Mouse (Mus musculus): ENCODE data around the gene Zfp746. TPM values are rescaled to one million over a fixed set of nuclear protein-coding genes. Genes with fewer than 3 reads are reported as not detected.
A peak's percentile ranks its signal among the peaks of the same experiment; 100 is the strongest.

Zfp746 gene
- polyA plus RNA-seq, 1 experiment from 2014 or later: 3.9 TPM

DNA sequence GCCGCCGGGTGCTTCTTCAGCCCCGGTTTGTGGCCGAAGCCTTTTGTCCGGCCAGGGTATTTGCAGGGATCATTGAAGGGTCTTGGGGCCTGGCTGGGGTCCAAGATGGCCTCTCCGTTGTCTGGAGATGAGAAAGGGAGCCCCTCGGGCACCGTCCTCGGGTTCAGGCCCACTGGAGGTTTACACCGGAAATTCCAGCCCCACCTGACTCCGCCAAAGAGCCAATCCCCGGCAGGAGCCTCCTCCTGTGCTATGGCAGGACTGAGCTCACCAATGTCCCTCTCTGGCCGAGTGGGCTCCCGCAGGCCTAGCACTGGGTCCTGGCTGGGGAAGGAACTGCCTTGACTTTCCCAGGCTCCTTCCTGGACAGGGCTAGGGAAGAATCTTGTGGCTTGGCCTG, 21.9 kb downstream of the Zfp746 start:
- Histone ChIP-seq H3K4me2 (no peak overlapping the region), H3K4me1 (replicated peaks) (peaks cover 21% of the 10 kb centered on the region), H3K27ac (no peak overlapping the region), H3K27me3 (no peaks in the 10 kb centered on the region), H3K9ac (no peak overlapping the region), H3K4me3 (replicated peaks) (no peak overlapping the region), H3K36me3 (peaks cover 61% of the 10 kb centered on the region), H3K9me3 (replicated peaks) (no peaks in the 10 kb centered on the region)
- WGBS (ENCODE audit: insufficient replicate concordance): 80% methylated on average over 14 of the region's 14 CpGs
- DNase-seq: no peak
- no peak for ATAC-seq (ENCODE audit: low read depth)

GRCm38 (mm10) chr6:48063940-48064339, 22.5 kb downstream of the Zfp746 start:
- WGBS (ENCODE audit: insufficient replicate concordance): 89% methylated on average over 28 of the region's 28 CpGs
- H3K4me3 ChIP-seq (replicated peaks): no peak overlapping the region
- no peak overlapping the region for H3K27ac ChIP-seq
- no peaks in the 10 kb centered on the region for H3K27me3 ChIP-seq
- H3K9ac ChIP-seq: no peak overlapping the region
- no peaks in the 10 kb centered on the region for H3K9me3 ChIP-seq (replicated peaks)
- no peak overlapping the region for H3K4me2 ChIP-seq
- H3K36me3 ChIP-seq: peaks cover 59% of the 10 kb centered on the region
- ATAC-seq (ENCODE audit: low read depth): no peak
- DNase-seq: no peak
- H3K4me1 ChIP-seq (replicated peaks): peaks cover 21% of the 10 kb centered on the region

GRCm38 (mm10) chr6:48060895-48061294, 25.5 kb downstream of the Zfp746 start:
- H3K27me3 ChIP-seq: no peaks in the 10 kb centered on the region
- WGBS (ENCODE audit: insufficient replicate concordance): 24% methylated on average over 1 of the region's 1 CpGs

GRCm38 (mm10) chr6:48060421-48060820, 26.0 kb downstream of the Zfp746 start:
- Histone ChIP-seq H3K27me3 (no peaks in the 10 kb centered on the region), H3K9me3 (replicated peaks) (no peaks in the 10 kb centered on the region), H3K36me3 (peaks cover 29% of the 10 kb centered on the region), H3K4me2 (no peak overlapping the region), H3K4me3 (replicated peaks) (no peak overlapping the region), H3K9ac (no peak overlapping the region), H3K4me1 (replicated peaks) (peaks cover 15% of the 10 kb centered on the region), H3K27ac (no peak overlapping the region)
- ATAC-seq (ENCODE audit: low read depth): no peak
- WGBS (ENCODE audit: insufficient replicate concordance): 66% methylated on average over 2 of the region's 2 CpGs
- DNase-seq: no peak

More at GRCm38 (mm10) chr6:48060895-48061294, 25.5 kb downstream of the Zfp746 start:
- Histone ChIP-seq H3K27ac (no peak overlapping the region), H3K4me2 (no peak overlapping the region), H3K4me3 (replicated peaks) (no peak overlapping the region), H3K4me1 (replicated peaks) (peaks cover 20% of the 10 kb centered on the region), H3K9ac (no peak overlapping the region), H3K36me3 (peaks cover 33% of the 10 kb centered on the region), H3K9me3 (replicated peaks) (no peaks in the 10 kb centered on the region)
- ATAC-seq (ENCODE audit: low read depth) (peak; percentile 50), DNase-seq (peak; percentile 34)

- Histone ChIP-seq H3K27me3 (peaks cover 18% of the 10 kb centered on the region), H3K4me3 (replicated peaks) (no peak overlapping the region), H3K27ac (no peak overlapping the region), H3K9ac (no peak overlapping the region), H3K4me2 (no peak overlapping the region), H3K9me3 (replicated peaks) (no peaks in the 10 kb centered on the region), H3K4me1 (replicated peaks) (peaks cover 25% of the 10 kb centered on the region), H3K36me3 (no peaks in the 10 kb centered on the region)
- WGBS (ENCODE audit: insufficient replicate concordance): 72% methylated on average over 6 of the region's 6 CpGs
- DNase-seq (no peak), ATAC-seq (ENCODE audit: low read depth) (no peak)
Observed at GRCm38 (mm10) chr6:48052136-48052535, 34.3 kb downstream of the Zfp746 start.

- Histone ChIP-seq H3K27me3 (peaks cover 19% of the 10 kb centered on the region), H3K27ac (no peak overlapping the region), H3K4me2 (no peak overlapping the region), H3K36me3 (no peaks in the 10 kb centered on the region), H3K4me1 (replicated peaks) (peaks cover 29% of the 10 kb centered on the region), H3K9ac (no peak overlapping the region), H3K4me3 (replicated peaks) (no peak overlapping the region), H3K9me3 (replicated peaks) (no peaks in the 10 kb centered on the region)
- ATAC-seq (ENCODE audit: low read depth) (no peak), DNase-seq (no peak)
- WGBS (ENCODE audit: insufficient replicate concordance): 67% methylated on average over 2 of the region's 2 CpGs
Observed at GRCm38 (mm10) chr6:48051666-48052065, 34.7 kb downstream of the Zfp746 start.

- DNase-seq: no peak
- peak overlapping the region; percentile 84 for H3K9ac ChIP-seq
- peaks cover 19% of the 10 kb centered on the region for H3K27me3 ChIP-seq
- H3K36me3 ChIP-seq: peaks cover 5% of the 10 kb centered on the region
- peak overlapping the region; percentile 80 for H3K4me3 ChIP-seq (replicated peaks)
- H3K4me1 ChIP-seq (replicated peaks): peaks cover 31% of the 10 kb centered on the region
- H3K4me2 ChIP-seq: peak overlapping the region; percentile 85
- WGBS (ENCODE audit: insufficient replicate concordance): 31% methylated on average over 9 of the region's 9 CpGs
- H3K27ac ChIP-seq: no peak overlapping the region
- ATAC-seq (ENCODE audit: low read depth): no peak
- no peaks in the 10 kb centered on the region for H3K9me3 ChIP-seq (replicated peaks)
Observed at GRCm38 (mm10) chr6:48049273-48050065, 36.9 kb downstream of the Zfp746 start.

GRCm38 (mm10) chr6:48048426-48049272, 37.7 kb downstream of the Zfp746 start, which contains the start of gene Zfp777:
Zfp777 (minus strand) TSS chr6:48048911.
- peak within 1 kb of the TSS; percentile 70 for H3K27ac ChIP-seq
- peak within 1 kb of the TSS; percentile 85 for H3K4me2 ChIP-seq
- peaks cover 19% of the 10 kb centered on the region for H3K27me3 ChIP-seq
- H3K4me3 ChIP-seq (replicated peaks): peak within 1 kb of the TSS; percentile 80
- DNase-seq (peak; percentile 66), ATAC-seq (ENCODE audit: low read depth) (peak; percentile 80)
- peaks cover 34% of the 10 kb centered on the region for H3K4me1 ChIP-seq (replicated peaks)
- WGBS (ENCODE audit: insufficient replicate concordance): 1% methylated on average over 75 of the region's 82 CpGs
- no peaks in the 10 kb centered on the region for H3K9me3 ChIP-seq (replicated peaks)
- H3K36me3 ChIP-seq: peaks cover 13% of the 10 kb centered on the region
- H3K9ac ChIP-seq: peak within 1 kb of the TSS; percentile 84

DNA sequence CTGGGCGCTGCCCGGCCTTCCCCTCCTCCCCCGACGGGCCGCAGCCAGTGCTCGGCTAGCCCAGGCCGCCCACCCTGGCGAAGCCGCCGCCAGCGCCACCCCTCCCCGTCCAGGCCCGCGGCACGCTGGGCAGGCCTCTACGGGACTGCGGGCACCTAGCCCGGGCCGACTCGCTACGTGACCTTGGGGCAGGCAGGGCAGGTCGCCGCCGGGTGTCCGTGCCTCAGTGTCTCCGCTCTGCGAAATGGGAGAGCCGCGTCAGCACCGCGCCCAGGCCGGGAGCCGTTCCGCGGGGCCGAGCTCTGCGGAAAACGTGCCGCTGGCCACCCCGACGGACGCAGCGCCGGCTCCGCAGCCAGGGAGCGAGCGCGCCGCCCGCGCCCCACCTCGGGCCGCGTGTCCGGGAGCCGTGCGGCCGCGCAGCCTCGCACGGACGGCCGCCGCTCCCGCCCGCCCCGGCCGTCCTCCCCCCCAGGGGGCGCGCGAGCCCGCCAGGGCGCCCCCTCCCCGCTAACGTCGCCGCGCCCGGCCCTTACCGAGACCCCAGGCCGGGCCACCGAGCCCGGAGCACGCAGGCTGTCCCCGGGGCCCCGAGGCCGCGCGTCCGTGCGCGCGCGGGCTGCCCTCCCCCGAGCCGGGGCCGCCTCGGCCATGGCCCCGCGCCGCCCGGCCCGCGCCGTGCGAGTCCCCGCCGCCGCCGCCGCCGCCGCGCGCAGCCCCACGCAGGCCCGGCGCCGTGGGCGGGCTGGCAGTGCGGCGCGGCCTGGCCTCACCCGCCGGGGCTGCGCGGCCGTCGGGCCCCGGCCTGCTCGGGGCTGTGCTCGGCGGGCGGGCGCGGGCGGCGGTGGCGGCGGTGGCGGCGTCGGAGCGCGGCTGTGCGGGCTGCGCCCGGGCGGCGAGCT, 38.7 kb downstream of the Zfp746 start:
- Histone ChIP-seq H3K9ac (peak overlapping the region; percentile 84), H3K4me3 (replicated peaks) (peak overlapping the region; percentile 80), H3K4me1 (replicated peaks) (peaks cover 35% of the 10 kb centered on the region), H3K4me2 (peak overlapping the region; percentile 85), H3K27me3 (peaks cover 19% of the 10 kb centered on the region), H3K27ac (peak overlapping the region; percentile 70), H3K36me3 (peaks cover 22% of the 10 kb centered on the region), H3K9me3 (replicated peaks) (no peaks in the 10 kb centered on the region)
- WGBS (ENCODE audit: insufficient replicate concordance): under 1% methylated on average over 122 of the region's 150 CpGs
- DNase-seq (peak; percentile 23), ATAC-seq (ENCODE audit: low read depth) (peak; percentile 64)

DNA sequence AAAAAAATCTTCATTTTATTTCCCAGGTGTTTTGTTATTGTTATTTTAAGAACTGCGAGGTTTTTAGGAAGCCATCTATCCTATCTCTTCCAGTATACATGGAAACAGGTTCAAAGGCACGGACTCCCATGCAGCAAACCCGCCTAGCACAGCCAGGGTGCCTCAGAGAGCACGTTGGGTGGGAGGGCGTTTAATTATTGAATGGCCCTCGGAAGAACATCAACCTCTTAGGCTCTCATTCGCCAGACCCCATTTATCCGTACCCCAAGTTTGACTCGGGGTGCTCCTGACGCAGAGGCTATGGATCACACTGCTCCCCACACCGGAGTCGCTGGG, 39.3 kb downstream of the Zfp746 start:
- peaks cover 19% of the 10 kb centered on the region for H3K27me3 ChIP-seq
- no peak for DNase-seq
- H3K27ac ChIP-seq: peak overlapping the region; percentile 29; the same call in 1 of the 2 replicates
- 7% methylated on average over 12 of the region's 12 CpGs for WGBS (ENCODE audit: insufficient replicate concordance)
- H3K9ac ChIP-seq: peak overlapping the region; percentile 84
- H3K9me3 ChIP-seq (replicated peaks): no peaks in the 10 kb centered on the region
- H3K36me3 ChIP-seq: peaks cover 27% of the 10 kb centered on the region
- H3K4me3 ChIP-seq (replicated peaks): peak overlapping the region; percentile 80
- H3K4me2 ChIP-seq: peak overlapping the region; percentile 85
- peaks cover 35% of the 10 kb centered on the region for H3K4me1 ChIP-seq (replicated peaks)
- peak; percentile 17 for ATAC-seq (ENCODE audit: low read depth)

DNA sequence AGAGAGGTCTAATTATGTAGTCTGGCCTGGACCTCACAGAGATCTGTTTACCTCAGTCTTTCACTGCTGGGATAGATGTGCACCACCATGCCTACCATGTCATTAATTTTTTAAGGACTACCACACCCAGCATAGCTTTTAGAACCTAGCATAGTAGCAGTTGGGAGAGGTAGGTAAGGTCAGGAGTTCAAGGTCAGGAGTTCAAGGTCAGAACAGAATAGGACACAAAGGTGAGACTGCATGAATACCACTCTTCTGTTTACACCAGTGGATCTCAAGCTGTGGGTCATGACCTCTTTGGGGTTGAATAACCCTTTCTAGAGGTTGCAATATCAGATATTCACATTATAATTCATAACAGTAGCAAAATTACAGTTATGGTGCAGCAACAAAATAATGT, 53.7 kb downstream of the Zfp746 start:
- Histone ChIP-seq H3K9ac (no peak overlapping the region), H3K27me3 (no peaks in the 10 kb centered on the region), H3K4me1 (replicated peaks) (no peaks in the 10 kb centered on the region), H3K27ac (no peak overlapping the region), H3K4me2 (no peak overlapping the region), H3K9me3 (replicated peaks) (no peaks in the 10 kb centered on the region), H3K4me3 (replicated peaks) (no peak overlapping the region), H3K36me3 (peaks cover 74% of the 10 kb centered on the region)
- ATAC-seq (ENCODE audit: low read depth): no peak
- no peak for DNase-seq
